Mouse (Mus musculus): ENCODE results near the gene Dync1i2. TPM values are rescaled to one million over a fixed set of nuclear protein-coding genes. Genes with fewer than 3 reads are reported as not detected.

Gene Dync1i2
- polyA plus RNA-seq, 1 experiment = 168 TPM

DNA sequence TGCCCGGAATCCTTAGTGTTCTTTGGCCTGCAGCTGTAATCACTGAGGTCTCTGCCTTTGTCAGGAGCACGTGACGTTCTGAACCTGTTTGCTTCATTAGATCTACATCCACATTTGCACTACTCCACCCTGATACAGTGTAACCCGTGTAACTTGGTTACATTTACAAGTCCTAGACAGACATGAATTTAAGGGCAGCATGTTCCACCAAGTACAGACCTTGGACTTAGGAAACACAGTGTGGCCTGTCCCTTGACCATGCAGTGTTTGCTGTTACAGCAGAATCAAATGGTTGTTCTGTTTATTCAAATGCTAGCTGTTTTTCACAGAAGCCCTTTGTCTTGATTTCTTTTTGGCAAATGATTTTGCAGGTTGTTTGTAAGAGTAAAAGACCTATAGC, 43.3 kb downstream of the Dync1i2 start:
- TF ChIP-seq CTCF (IDR thresholded peaks at IDR 0.05; ENCODE audit: borderline replicate concordance, insufficient read depth, low read length) (no peak), POLR2A (IDR thresholded peaks at IDR 0.05; ENCODE audit: low read depth, low read length) (no peak)
- no peak overlapping the region for H3K27ac ChIP-seq (ENCODE audit: insufficient read depth, low read length)
- H3K4me3 ChIP-seq (ENCODE audit: insufficient read depth, low read length) = no peak overlapping the region
- H3K4me1 ChIP-seq (ENCODE audit: control insufficient read depth, insufficient read depth, low read length) = no peaks in the 10 kb centered on the region

DNA sequence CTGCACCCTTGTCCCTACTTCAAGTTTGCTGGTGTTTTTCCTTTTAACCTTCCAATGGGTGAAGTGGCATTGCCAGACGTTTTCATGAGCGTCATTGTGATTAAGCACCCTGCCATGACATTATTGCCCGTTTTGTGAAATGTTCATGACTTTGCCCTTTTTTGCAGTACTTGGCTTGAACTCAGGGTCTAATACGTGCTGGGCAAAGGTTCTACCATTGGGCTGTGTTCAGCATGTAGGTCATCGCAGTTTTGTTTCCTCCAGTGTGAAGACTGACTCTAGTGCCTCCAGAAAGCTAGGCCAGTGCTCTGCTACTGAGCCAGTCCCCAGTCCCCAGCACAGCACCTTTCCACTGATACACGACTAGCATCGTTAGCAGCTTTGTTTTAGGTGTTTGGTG, 45.1 kb downstream of the Dync1i2 start:
- Histone ChIP-seq H3K27ac (ENCODE audit: insufficient read depth, low read length) (no peak overlapping the region), H3K4me3 (ENCODE audit: insufficient read depth, low read length) (no peak overlapping the region)
- TF ChIP-seq CTCF (IDR thresholded peaks at IDR 0.05; ENCODE audit: borderline replicate concordance, insufficient read depth, low read length) (no peak), POLR2A (IDR thresholded peaks at IDR 0.05; ENCODE audit: low read depth, low read length) (no peak)

DNA sequence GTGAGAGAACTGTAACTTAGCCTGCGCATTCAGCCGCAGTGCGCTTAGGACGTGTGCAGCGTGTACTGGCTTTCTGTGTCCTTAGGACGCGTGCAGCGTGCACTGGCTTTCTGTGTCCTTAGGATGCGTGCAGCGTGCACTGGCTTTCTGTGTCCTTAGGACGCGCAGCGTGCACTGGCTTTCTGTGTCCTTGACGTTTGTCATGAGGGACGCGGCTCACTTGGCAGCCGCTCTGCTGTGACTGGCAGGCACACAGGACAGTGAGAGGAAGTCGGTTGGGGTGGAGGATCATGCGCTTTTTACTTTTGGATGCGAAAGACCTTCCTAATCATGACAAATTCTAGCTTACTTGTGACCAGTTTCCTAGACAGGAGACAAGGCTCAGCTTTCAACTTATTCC, 53.1 kb downstream of the Dync1i2 start:
- Histone ChIP-seq H3K27ac (ENCODE audit: insufficient read depth, low read length) (no peak overlapping the region), H3K4me1 (ENCODE audit: control insufficient read depth, insufficient read depth, low read length) (no peaks in the 10 kb centered on the region), H3K4me3 (ENCODE audit: insufficient read depth, low read length) (no peak overlapping the region)
- no peak for TF ChIP-seq POLR2A (IDR thresholded peaks at IDR 0.05; ENCODE audit: low read depth, low read length)
- TF ChIP-seq CTCF (IDR thresholded peaks at IDR 0.05; ENCODE audit: borderline replicate concordance, insufficient read depth, low read length) = 0 out of 2 replicates have a peak, but pooled peaks have one; percentile 2

More for the DNA sequence above, 45.1 kb downstream of the Dync1i2 start:
- no peaks in the 10 kb centered on the region for H3K4me1 ChIP-seq (ENCODE audit: control insufficient read depth, insufficient read depth, low read length)

DNA sequence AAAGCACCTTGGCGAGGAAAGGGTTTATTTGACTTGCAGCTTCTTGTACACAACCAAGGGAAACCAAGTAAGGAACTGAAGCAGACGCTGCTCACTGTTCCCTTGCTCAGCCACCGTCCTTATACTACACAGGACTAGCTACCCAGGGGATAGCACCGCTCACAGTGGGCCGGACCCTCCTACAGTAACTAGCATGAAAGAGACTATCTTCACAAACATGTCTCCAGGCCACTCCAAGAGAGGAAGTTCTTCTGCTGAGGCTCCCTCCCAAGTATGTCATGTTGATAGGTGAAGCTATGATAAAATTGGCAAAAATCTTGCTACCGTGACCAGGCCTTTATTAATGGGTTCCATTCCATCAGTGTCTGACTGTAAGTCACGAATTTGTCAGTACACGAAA, 57.2 kb downstream of the Dync1i2 start:
- TF ChIP-seq CTCF (IDR thresholded peaks at IDR 0.05; ENCODE audit: borderline replicate concordance, insufficient read depth, low read length) (no peak), POLR2A (IDR thresholded peaks at IDR 0.05; ENCODE audit: low read depth, low read length) (no peak)
- Histone ChIP-seq H3K4me3 (ENCODE audit: insufficient read depth, low read length) (no peak overlapping the region), H3K27ac (ENCODE audit: insufficient read depth, low read length) (no peak overlapping the region), H3K4me1 (ENCODE audit: control insufficient read depth, insufficient read depth, low read length) (no peaks in the 10 kb centered on the region; the same call in 1 of the 2 replicates)

DNA sequence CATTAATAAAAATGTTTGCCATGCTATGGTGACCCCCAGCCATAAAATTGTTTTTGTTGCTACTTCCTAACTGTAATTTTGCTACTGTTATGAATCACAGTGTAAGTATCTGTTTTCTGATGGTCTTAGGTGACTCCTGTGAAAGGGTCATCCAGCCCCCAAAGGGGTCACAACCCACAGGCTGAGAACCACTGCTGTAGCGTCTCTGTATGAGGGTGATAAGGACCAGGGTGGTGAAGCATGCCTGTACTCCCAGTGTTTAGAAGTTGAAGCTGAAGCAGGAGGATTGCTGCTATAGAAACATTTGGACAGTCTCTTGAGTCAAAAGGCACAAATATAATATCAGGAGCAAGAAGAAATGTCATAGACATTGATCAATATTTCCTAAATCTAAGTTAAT, 57.8 kb downstream of the Dync1i2 start:
- H3K27ac ChIP-seq (ENCODE audit: insufficient read depth, low read length) = no peak overlapping the region
- H3K4me1 ChIP-seq (ENCODE audit: control insufficient read depth, insufficient read depth, low read length) = peaks cover 5% of the 10 kb centered on the region; the same call in 1 of the 2 replicates
- TF ChIP-seq CTCF (IDR thresholded peaks at IDR 0.05; ENCODE audit: borderline replicate concordance, insufficient read depth, low read length) (no peak), POLR2A (IDR thresholded peaks at IDR 0.05; ENCODE audit: low read depth, low read length) (no peak)
- no peak overlapping the region for H3K4me3 ChIP-seq (ENCODE audit: insufficient read depth, low read length)

DNA sequence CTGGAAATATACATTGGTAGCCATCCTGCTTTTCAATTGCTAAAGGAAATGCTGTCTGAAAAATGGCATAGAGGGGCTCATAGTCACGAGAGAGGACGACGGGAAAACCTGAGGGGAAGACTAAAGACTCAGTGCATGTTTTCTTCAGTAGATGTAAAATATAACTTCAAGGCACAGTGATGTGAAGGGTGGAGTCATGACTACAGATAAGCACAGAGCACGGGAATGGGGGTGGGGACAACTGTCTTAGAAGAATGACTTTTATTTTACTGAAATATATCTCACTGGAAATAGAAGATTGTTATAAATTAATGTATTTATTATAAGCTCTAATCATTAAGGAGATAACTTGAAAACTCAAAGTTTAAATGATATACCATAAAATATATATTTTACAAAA, 58.6 kb downstream of the Dync1i2 start:
- Histone ChIP-seq H3K4me3 (ENCODE audit: insufficient read depth, low read length) (no peak overlapping the region), H3K27ac (ENCODE audit: insufficient read depth, low read length) (no peak overlapping the region), H3K4me1 (ENCODE audit: control insufficient read depth, insufficient read depth, low read length) (peaks cover 9% of the 10 kb centered on the region; the same call in 1 of the 2 replicates)
- TF ChIP-seq CTCF (IDR thresholded peaks at IDR 0.05; ENCODE audit: borderline replicate concordance, insufficient read depth, low read length) (no peak), POLR2A (IDR thresholded peaks at IDR 0.05; ENCODE audit: low read depth, low read length) (no peak)

DNA sequence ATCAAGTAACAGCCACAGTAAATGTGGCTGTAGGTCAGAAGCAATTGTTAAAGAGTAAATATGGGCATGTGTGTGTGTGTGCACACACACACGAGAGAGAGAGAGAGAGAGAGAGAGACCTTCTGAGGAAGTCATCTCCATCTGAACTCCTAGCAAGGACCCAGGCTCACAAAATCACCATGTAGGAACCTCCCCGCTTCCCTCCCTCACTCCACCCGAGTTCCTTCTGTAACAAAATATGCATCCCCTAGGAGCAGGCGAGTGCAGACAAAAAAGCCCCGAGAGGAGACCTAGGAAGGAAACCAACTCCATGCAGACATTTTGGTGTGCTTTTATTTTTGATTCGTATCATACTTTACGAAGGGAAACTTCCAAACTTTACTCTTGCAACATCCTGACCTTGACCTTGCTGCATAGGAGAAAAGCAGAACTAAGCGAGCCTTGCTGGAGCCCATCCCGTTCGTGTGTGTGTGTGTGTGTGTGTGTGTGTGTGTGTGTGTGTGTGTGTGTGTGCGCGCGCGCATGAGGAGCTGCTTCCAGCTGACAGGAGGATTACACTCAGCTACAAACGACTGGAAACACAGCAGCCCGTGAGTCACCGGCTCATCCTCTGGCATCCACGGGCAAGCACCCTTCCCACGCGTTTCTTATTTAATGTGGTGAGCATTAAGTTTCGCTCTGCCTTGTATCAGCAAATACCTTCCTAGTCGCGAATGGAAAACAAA, 62.6 kb downstream of the Dync1i2 start:
- Histone ChIP-seq H3K27ac (ENCODE audit: insufficient read depth, low read length) (peak overlapping the region; percentile 17; the same call in 1 of the 2 replicates), H3K4me3 (ENCODE audit: insufficient read depth, low read length) (no peak overlapping the region)
- TF ChIP-seq POLR2A (IDR thresholded peaks at IDR 0.05; ENCODE audit: low read depth, low read length) = no peak
- TF ChIP-seq CTCF (IDR thresholded peaks at IDR 0.05; ENCODE audit: borderline replicate concordance, insufficient read depth, low read length) = no peak

DNA sequence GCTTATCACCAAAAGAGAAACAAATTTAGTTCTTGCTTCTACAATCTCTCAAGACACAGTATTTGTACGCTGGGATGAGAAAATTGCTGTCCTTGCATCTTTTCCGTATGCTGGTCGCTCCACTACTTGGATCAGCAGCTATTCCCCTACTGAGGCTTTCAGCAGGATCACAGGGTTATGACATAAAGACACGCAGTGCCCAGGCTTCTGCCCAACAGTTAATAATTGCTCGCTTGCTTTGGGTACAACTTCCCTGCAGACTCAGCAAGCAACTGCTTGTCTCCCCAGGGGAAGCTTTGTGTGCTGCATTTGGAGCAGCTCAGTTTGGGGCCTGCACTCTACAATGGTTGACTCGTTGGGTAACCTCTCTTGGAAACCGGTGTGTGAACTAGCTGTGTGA, 64.2 kb downstream of the Dync1i2 start:
- Histone ChIP-seq H3K4me3 (ENCODE audit: insufficient read depth, low read length) (no peak overlapping the region), H3K4me1 (ENCODE audit: control insufficient read depth, insufficient read depth, low read length) (peaks cover 11% of the 10 kb centered on the region), H3K27ac (ENCODE audit: insufficient read depth, low read length) (no peak overlapping the region)
- TF ChIP-seq POLR2A (IDR thresholded peaks at IDR 0.05; ENCODE audit: low read depth, low read length) = no peak
- TF ChIP-seq CTCF (IDR thresholded peaks at IDR 0.05; ENCODE audit: borderline replicate concordance, insufficient read depth, low read length) = no peak

More for the DNA sequence above, 62.6 kb downstream of the Dync1i2 start:
- H3K4me1 ChIP-seq (ENCODE audit: control insufficient read depth, insufficient read depth, low read length) = peaks cover 11% of the 10 kb centered on the region

DNA sequence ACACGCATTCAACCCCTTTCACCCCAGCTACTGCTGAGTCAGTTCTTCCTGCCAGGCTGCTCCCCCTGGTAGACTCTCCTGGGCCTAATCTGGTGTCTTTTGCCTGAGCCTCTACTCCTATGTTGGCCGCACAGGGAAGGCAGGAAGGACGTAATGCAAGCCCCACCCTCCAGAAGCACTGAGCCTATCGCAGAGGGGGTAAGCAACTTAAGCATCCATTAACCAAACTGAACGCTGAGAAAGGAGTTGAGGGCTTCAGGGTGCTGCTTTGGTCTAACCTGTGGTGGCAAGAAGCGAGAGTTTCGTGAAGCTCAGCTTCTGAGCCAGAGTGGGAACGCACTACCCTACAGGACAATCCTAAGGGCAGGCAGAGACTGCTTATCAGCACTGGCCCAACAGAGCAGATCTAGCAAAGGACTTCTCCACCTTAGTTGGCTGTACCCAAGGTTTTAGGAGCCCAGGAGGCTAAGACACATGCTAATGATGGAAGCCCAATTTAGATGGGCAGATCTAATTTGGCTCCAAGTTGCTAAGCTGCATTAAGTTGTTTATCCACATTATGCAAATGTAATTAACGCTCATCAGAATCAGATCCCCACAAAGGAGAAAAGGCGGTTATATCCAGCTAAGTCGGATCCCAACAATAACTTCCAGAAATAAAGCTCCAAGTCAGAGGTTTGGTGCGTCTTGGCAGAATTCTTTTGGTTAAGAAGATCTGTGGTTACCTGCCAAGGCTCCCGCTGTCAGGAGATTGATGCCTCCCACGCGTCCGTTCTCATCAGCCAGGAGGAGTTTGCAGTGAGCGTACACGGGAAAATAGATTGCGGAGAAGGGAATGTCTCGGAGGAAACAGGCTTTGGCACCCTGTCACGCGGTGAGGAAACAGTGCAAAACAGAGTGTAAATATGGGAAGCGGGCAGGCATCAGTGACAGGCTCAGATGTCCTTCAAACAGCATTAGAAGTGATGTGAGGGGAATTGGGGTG, 67.6 kb downstream of the Dync1i2 start:
- peaks cover 8% of the 10 kb centered on the region for H3K4me1 ChIP-seq (ENCODE audit: control insufficient read depth, insufficient read depth, low read length)
- no peak overlapping the region for H3K27ac ChIP-seq (ENCODE audit: insufficient read depth, low read length)
- no peak overlapping the region for H3K4me3 ChIP-seq (ENCODE audit: insufficient read depth, low read length)
- TF ChIP-seq CTCF (IDR thresholded peaks at IDR 0.05; ENCODE audit: borderline replicate concordance, insufficient read depth, low read length) = no peak
- TF ChIP-seq POLR2A (IDR thresholded peaks at IDR 0.05; ENCODE audit: low read depth, low read length) = no peak
